Mouse (Mus musculus): Measurements from ENCODE around the gene Nfe2l3. TPM values are rescaled to one million over a fixed set of nuclear protein-coding genes. Genes with fewer than 3 reads are reported as not detected.
A peak's percentile ranks its signal among the peaks of the same experiment; 100 is the strongest.
"Not testable (repeated sequence)": the region's sequence is repeated elsewhere in the genome, so short reads cannot be mapped to it uniquely, and the experiment has no call there.

The Nfe2l3 gene
- polyA plus RNA-seq, 1 experiment from 2014 or later = 3.0 TPM

DNA sequence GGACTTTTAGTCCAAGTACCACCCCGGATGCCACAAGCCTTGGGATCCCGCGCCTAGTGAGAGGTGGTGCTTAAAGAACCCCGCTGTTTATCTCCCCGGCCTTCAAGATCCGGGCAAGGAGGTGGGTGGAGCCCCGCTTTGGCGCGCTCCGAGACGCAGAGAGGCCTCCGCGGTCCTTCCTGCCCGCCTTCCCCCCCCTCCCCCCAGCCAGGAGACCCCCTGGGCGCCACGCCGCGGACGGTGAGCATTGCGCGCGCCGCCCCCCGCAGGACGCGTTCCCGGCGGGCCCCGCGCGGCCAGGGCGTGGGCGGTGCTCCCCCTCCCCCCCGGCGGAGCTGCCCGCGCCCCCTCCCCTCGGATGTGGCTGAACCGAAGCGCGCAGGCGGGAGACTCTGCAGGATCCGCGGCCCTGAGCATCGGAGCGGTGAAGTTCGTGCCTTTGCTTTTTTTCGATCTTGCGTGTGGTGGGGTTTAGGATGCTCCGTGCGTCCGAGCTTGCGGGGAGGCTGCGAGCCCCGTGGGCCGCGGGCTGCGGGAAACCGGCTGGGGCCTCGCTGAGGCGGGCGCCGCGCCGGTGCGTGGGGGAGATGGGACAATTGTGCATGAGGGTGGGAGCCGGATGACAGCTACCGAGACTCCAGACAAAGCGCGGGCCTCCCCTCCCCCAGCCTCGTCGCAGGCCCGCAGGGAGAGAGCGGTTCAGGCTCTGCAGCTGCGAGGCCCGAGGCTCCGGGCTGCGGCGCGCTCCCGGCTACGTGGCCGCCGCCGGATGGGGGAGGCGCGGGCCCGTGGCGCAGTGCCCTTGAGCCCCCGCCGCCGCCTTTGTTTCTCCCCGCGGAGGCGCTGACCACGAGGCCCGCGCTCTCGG is 38.1 kb downstream of the Nfe2l3 start, which contains the start of gene Cbx3:
Cbx3 (plus strand) TSS at position 50 of the 868 bp plus-strand sequence.
- H3K4me2 ChIP-seq (ENCODE audit: low read length) = peak within 1 kb of the TSS; percentile 71
- H3K27ac ChIP-seq (ENCODE audit: low read depth) = peak within 1 kb of the TSS; percentile 100
- DNase-seq (ENCODE audit: low spot score) (peak; percentile 88), ATAC-seq (replicated peaks; ENCODE audit: low FRiP score, low TSS enrichment, low read depth) (peak; percentile 86)
- peaks cover 30% of the 10 kb centered on the region for H3K4me1 ChIP-seq (replicated peaks; ENCODE audit: control insufficient read depth, insufficient read depth, low read length)
- under 1% methylated on average over 80 of the region's 99 CpGs for WGBS
- no peaks in the 10 kb centered on the region for H3K27me3 ChIP-seq (replicated peaks; ENCODE audit: control insufficient read depth, insufficient read depth, low read length)
- H3K36me3 ChIP-seq (ENCODE audit: control insufficient read depth, insufficient read depth, low read length) = peaks cover 57% of the 10 kb centered on the region
- H3K4me3 ChIP-seq (ENCODE audit: low read depth, low read length) = peak within 1 kb of the TSS; percentile 100
- peak within 1 kb of the TSS; percentile 100 for H3K9ac ChIP-seq (ENCODE audit: low read length)
- H3K9me3 ChIP-seq (ENCODE audit: control insufficient read depth, low read length) = no peaks in the 10 kb centered on the region

DNA sequence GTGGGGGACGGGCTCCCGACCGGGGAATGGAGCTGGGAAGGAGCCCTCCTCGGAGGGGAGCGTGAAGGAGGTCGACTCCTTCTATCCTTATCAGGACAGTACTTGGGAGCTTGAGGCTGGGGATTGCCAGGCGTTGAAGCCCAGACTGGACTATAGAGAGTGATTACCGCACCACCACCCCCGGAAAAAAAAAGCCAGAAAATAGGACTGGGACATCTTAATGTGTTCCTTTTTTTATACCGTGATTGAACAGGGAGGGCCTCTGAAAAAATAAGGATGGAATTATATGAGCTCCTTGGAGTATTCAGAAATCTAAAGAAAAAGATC is 38.7 kb downstream of the Nfe2l3 start:
- Histone ChIP-seq H3K27me3 (replicated peaks; ENCODE audit: control insufficient read depth, insufficient read depth, low read length) (no peaks in the 10 kb centered on the region), H3K9me3 (ENCODE audit: control insufficient read depth, low read length) (no peaks in the 10 kb centered on the region), H3K36me3 (ENCODE audit: control insufficient read depth, insufficient read depth, low read length) (peaks cover 57% of the 10 kb centered on the region), H3K9ac (ENCODE audit: low read length) (peak overlapping the region; percentile 98), H3K4me1 (replicated peaks; ENCODE audit: control insufficient read depth, insufficient read depth, low read length) (peaks cover 24% of the 10 kb centered on the region), H3K4me2 (ENCODE audit: low read length) (peak overlapping the region; percentile 69), H3K4me3 (ENCODE audit: low read depth, low read length) (peak overlapping the region; percentile 100), H3K27ac (ENCODE audit: low read depth) (peak overlapping the region; percentile 100)
- 0% methylated on average over 10 of the region's 10 CpGs for WGBS
- peak; percentile 86 for DNase-seq (ENCODE audit: low spot score)
- ATAC-seq (replicated peaks; ENCODE audit: low FRiP score, low TSS enrichment, low read depth) = no peak

DNA sequence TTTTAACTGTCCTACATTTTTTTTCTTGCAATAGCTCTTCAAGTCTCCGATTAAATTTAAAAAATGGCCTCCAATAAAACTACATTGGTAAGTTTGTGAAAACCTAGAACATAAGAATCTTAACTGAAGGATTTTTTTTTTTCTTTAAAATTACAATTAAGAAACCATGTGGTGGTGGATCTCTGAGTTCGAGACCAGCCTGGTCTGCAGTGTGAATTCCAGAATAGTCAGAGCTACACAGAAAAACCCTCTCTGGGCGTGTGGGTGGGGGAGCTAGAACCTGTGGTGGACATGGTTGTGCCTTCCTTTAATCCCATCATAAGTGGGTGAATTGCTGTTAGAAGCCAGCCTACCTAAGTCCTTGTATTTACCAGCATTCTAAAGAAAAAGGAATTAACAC is 39.3 kb downstream of the Nfe2l3 start:
- Histone ChIP-seq H3K36me3 (ENCODE audit: control insufficient read depth, insufficient read depth, low read length) (peaks cover 57% of the 10 kb centered on the region), H3K27me3 (replicated peaks; ENCODE audit: control insufficient read depth, insufficient read depth, low read length) (no peaks in the 10 kb centered on the region), H3K9ac (ENCODE audit: low read length) (peak overlapping the region; percentile 98), H3K4me2 (ENCODE audit: low read length) (peak overlapping the region; percentile 69), H3K9me3 (ENCODE audit: control insufficient read depth, low read length) (no peaks in the 10 kb centered on the region), H3K4me3 (ENCODE audit: low read depth, low read length) (peak overlapping the region; percentile 100), H3K4me1 (replicated peaks; ENCODE audit: control insufficient read depth, insufficient read depth, low read length) (peaks cover 18% of the 10 kb centered on the region; the same call in 1 of the 2 replicates), H3K27ac (ENCODE audit: low read depth) (no peak overlapping the region)
- WGBS = 13% methylated on average over 3 of the region's 3 CpGs
- no peak for ATAC-seq (replicated peaks; ENCODE audit: low FRiP score, low TSS enrichment, low read depth)
- DNase-seq (ENCODE audit: low spot score) = no peak

DNA sequence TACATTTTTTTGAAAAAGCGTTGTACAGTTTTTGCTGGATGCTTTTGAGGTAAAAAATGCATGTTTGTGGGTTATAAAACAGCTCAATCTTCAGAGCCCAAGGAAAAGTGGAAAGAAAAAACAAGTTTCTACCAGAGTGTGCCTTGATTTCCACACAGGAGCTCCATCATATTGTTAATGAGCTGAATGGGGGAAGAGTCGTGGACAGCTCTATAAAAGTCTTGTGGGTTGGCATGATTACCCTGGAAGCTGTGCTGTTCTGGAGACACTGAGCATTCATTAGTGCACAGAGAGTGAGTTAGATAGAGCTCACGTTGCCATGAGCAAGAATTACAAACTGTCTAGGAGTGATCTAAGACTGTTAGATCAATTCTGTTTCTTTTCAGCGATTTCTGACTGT is 39.7 kb downstream of the Nfe2l3 start:
- Histone ChIP-seq H3K4me3 (ENCODE audit: low read depth, low read length) (peak overlapping the region; percentile 100), H3K4me1 (replicated peaks; ENCODE audit: control insufficient read depth, insufficient read depth, low read length) (0 out of 2 replicates have a peak, but pooled peaks cover 15% of the 10 kb centered on the region), H3K36me3 (ENCODE audit: control insufficient read depth, insufficient read depth, low read length) (peaks cover 57% of the 10 kb centered on the region), H3K27ac (ENCODE audit: low read depth) (no peak overlapping the region), H3K27me3 (replicated peaks; ENCODE audit: control insufficient read depth, insufficient read depth, low read length) (no peaks in the 10 kb centered on the region), H3K4me2 (ENCODE audit: low read length) (peak overlapping the region; percentile 69), H3K9me3 (ENCODE audit: control insufficient read depth, low read length) (no peaks in the 10 kb centered on the region), H3K9ac (ENCODE audit: low read length) (peak overlapping the region; percentile 98)
- 42% methylated on average over 4 of the region's 4 CpGs for WGBS
- ATAC-seq (replicated peaks; ENCODE audit: low FRiP score, low TSS enrichment, low read depth) = no peak
- no peak for DNase-seq (ENCODE audit: low spot score)

DNA sequence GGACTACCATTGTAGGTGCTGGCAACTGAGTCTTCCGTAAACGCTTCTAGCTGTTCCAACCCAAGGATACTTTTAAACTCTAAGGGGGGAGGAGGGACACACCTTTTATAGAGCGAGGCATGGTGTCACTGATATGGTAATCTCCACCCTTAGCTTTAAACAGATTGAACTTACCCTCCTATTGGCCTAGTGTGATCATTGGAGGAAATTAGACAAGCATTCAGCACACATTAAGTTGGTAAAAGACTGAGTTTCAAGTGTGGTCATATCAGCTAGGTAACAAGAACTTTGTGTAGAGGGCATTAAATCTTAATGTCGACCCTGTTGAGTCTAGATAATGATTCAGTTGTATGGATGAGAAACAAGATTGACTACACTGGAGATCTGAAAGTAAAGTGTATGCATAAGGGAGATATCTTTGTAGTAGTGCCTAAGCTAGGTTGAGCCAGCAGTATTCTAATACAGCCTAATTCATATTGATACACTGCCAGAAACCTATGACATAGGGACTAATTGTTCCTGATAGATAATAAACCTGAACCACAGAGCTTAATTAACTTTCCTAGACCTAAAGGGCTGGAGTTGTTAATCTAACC is 46.8 kb downstream of the Nfe2l3 start:
- no peak overlapping the region for H3K27ac ChIP-seq (ENCODE audit: low read depth)
- H3K4me2 ChIP-seq (ENCODE audit: low read length) = no peak overlapping the region
- 92% methylated on average over 4 of the region's 4 CpGs for WGBS
- H3K4me3 ChIP-seq (ENCODE audit: low read depth, low read length) = no peak overlapping the region
- H3K9ac ChIP-seq (ENCODE audit: low read length) = no peak overlapping the region
- DNase-seq (ENCODE audit: low spot score) (no peak), ATAC-seq (replicated peaks; ENCODE audit: low FRiP score, low TSS enrichment, low read depth) (no peak)
- H3K27me3 ChIP-seq (replicated peaks; ENCODE audit: control insufficient read depth, insufficient read depth, low read length) = no peaks in the 10 kb centered on the region
- no peaks in the 10 kb centered on the region for H3K9me3 ChIP-seq (ENCODE audit: control insufficient read depth, low read length)
- peaks cover 87% of the 10 kb centered on the region for H3K36me3 ChIP-seq (ENCODE audit: control insufficient read depth, insufficient read depth, low read length)
- no peaks in the 10 kb centered on the region for H3K4me1 ChIP-seq (replicated peaks; ENCODE audit: control insufficient read depth, insufficient read depth, low read length)

DNA sequence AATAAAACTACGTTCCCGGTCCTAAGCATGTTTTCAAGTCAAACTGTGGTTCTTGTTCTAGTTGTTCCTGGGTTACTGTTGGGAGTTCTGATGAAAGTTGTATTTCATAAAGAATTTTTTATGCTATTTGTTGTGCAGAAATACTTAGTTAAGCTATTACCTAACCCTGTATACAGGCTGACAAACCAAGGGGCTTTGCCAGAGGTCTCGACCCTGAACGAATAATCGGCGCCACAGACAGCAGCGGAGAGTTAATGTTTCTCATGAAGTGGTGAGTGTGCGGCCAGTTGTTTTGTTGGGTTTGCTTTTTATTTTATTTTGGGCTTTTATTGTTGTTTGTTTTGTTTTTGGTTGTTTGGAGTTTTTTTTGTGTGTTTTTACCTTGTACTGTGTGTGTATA is 49.1 kb downstream of the Nfe2l3 start:
- no peak overlapping the region for H3K4me3 ChIP-seq (ENCODE audit: low read depth, low read length)
- no peak overlapping the region for H3K9ac ChIP-seq (ENCODE audit: low read length)
- no peaks in the 10 kb centered on the region for H3K27me3 ChIP-seq (replicated peaks; ENCODE audit: control insufficient read depth, insufficient read depth, low read length)
- H3K4me1 ChIP-seq (replicated peaks; ENCODE audit: control insufficient read depth, insufficient read depth, low read length) = no peaks in the 10 kb centered on the region
- H3K36me3 ChIP-seq (ENCODE audit: control insufficient read depth, insufficient read depth, low read length) = peaks cover 66% of the 10 kb centered on the region
- WGBS = 95% methylated on average over 8 of the region's 8 CpGs
- H3K4me2 ChIP-seq (ENCODE audit: low read length) = no peak overlapping the region
- no peak for DNase-seq (ENCODE audit: low spot score)
- ATAC-seq (replicated peaks; ENCODE audit: low FRiP score, low TSS enrichment, low read depth) = no peak
- no peak overlapping the region for H3K27ac ChIP-seq (ENCODE audit: low read depth)
- no peaks in the 10 kb centered on the region for H3K9me3 ChIP-seq (ENCODE audit: control insufficient read depth, low read length)

DNA sequence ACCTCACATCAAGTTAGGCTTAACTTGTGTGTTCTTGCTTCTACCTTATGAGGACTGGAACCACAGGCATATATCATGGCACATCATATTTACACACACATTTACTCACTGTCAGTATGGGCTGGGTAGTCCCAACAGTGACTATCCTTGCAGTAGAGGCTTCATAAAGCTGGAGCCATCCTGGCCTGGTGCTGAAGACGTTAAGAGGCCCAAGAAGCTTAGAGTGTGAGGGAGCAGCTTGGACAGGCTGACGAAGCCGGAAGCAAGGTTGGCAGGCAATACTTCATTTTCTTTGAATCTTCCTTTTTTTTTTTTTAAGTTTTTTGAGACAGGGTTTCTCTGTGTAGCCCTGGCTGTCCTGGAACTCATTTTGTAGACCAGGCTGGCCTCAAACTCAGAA is 51.4 kb downstream of the Nfe2l3 start:
- H3K27ac ChIP-seq (ENCODE audit: low read depth) = no peak overlapping the region
- H3K9ac ChIP-seq (ENCODE audit: low read length) = no peak overlapping the region
- no peaks in the 10 kb centered on the region for H3K27me3 ChIP-seq (replicated peaks; ENCODE audit: control insufficient read depth, insufficient read depth, low read length)
- WGBS = 89% methylated on average over 3 of the region's 3 CpGs
- ATAC-seq (replicated peaks; ENCODE audit: low FRiP score, low TSS enrichment, low read depth) (no peak), DNase-seq (ENCODE audit: low spot score) (no peak)
- H3K4me3 ChIP-seq (ENCODE audit: low read depth, low read length) = no peak overlapping the region
- no peak overlapping the region for H3K4me2 ChIP-seq (ENCODE audit: low read length)
- H3K9me3 ChIP-seq (ENCODE audit: control insufficient read depth, low read length) = 0 out of 2 replicates have a peak, but pooled peaks cover 4% of the 10 kb centered on the region
- H3K4me1 ChIP-seq (replicated peaks; ENCODE audit: control insufficient read depth, insufficient read depth, low read length) = no peaks in the 10 kb centered on the region
- peaks cover 45% of the 10 kb centered on the region for H3K36me3 ChIP-seq (ENCODE audit: control insufficient read depth, insufficient read depth, low read length)

DNA sequence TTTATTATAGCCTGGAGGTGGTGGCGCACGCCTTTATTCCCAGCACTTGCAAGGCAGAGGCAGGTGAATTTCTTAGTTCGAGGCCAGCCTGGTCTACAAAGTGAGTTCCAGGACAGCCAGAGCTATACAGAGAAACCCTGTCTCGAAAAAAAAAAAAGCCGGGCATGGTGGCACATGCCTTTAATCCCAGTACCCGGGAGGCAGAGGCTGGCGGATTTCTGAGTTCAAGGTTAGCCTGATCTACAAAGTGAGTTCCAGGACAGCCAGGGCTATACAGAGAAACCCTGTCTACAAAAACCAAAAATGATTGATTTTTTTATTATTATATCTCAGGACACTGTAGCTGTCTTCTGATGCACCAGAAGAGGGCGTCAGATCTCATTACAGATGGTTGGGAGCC is 52.1 kb downstream of the Nfe2l3 start:
- H3K27me3 ChIP-seq (replicated peaks; ENCODE audit: control insufficient read depth, insufficient read depth, low read length); DNase-seq (ENCODE audit: low spot score); H3K4me3 ChIP-seq (ENCODE audit: low read depth, low read length); H3K9ac ChIP-seq (ENCODE audit: low read length); H3K4me2 ChIP-seq (ENCODE audit: low read length); H3K4me1 ChIP-seq (replicated peaks; ENCODE audit: control insufficient read depth, insufficient read depth, low read length); H3K27ac ChIP-seq (ENCODE audit: low read depth); ATAC-seq (replicated peaks; ENCODE audit: low FRiP score, low TSS enrichment, low read depth); H3K9me3 ChIP-seq (ENCODE audit: control insufficient read depth, low read length): not testable (repeated sequence)
- 89% methylated on average over 8 of the region's 8 CpGs for WGBS
- peaks cover 38% of the 10 kb centered on the region for H3K36me3 ChIP-seq (ENCODE audit: control insufficient read depth, insufficient read depth, low read length)
